Mouse (Mus musculus) monocyte, adult 5-6 weeks (primary cell): ENCODE measurements around the gene Kif5c. TPM values are rescaled to one million over a fixed set of nuclear protein-coding genes. Genes with fewer than 3 reads are reported as not detected.

Experiments
- ATAC-seq: fragments of 153-309, 156-312 bp; replicated peaks from 2 replicates; pipeline ENCODE4 v1.8.0; 2017; ENCODE audit warnings: mild to moderate bottlenecking; ENCODE audit not compliant: low TSS enrichment, insufficient number of reproducible peaks, severe bottlenecking, poor library complexity, low FRiP score
- total RNA-seq: library from RNA; stranded (forward); fragments of 200-1000, 200-491, 200-594 nt; gene quantifications from 3 replicates; pipeline ENCODE4 v1.2.3, GENCODE M21; 2017

The Kif5c gene
- total RNA-seq, 1 experiment from 2014 or later: not detected

GRCm38 (mm10) chr2:49710223-49710622, 91.1 kb downstream of the Kif5c start:
- ATAC-seq: no peak

- no peak for ATAC-seq
Measured at GRCm38 (mm10) chr2:49711693-49712092, 92.6 kb downstream of the Kif5c start.

GRCm38 (mm10) chr2:49712336-49712887, 93.3 kb downstream of the Kif5c start:
- ATAC-seq: no peak

GRCm38 (mm10) chr2:49716490-49716889, 97.4 kb downstream of the Kif5c start:
- ATAC-seq: no peak

GRCm38 (mm10) chr2:49717437-49718116, 98.5 kb downstream of the Kif5c start:
- no peak for ATAC-seq

- no peak for ATAC-seq
Measured at GRCm38 (mm10) chr2:49718492-49718891, 99.4 kb downstream of the Kif5c start.

GRCm38 (mm10) chr2:49718935-49719850, 100.1 kb downstream of the Kif5c start:
- ATAC-seq: no peak

- ATAC-seq: no peak
Measured at GRCm38 (mm10) chr2:49719854-49720253, 100.8 kb downstream of the Kif5c start.

GRCm38 (mm10) chr2:49720343-49720742, 101.2 kb downstream of the Kif5c start:
- ATAC-seq: no peak

- ATAC-seq: no peak
Measured at GRCm38 (mm10) chr2:49722331-49722730, 103.2 kb downstream of the Kif5c start.

GRCm38 (mm10) chr2:49722983-49723382, 103.9 kb downstream of the Kif5c start:
- ATAC-seq: no peak

GRCm38 (mm10) chr2:49726672-49727071, 107.6 kb downstream of the Kif5c start:
- ATAC-seq: no peak

GRCm38 (mm10) chr2:49727199-49727598, 108.1 kb downstream of the Kif5c start:
- peak; percentile 67; the same call in 1 of the 2 replicates for ATAC-seq

GRCm38 (mm10) chr2:49727686-49728085, 108.6 kb downstream of the Kif5c start:
- ATAC-seq: no peak

- ATAC-seq: no peak
Measured at GRCm38 (mm10) chr2:49728896-49729610, 110.0 kb downstream of the Kif5c start.

- no peak for ATAC-seq
Measured at GRCm38 (mm10) chr2:49729611-49729969, 110.5 kb downstream of the Kif5c start.

GRCm38 (mm10) chr2:49730183-49730582, 111.1 kb downstream of the Kif5c start:
- no peak for ATAC-seq

- ATAC-seq: no peak
Measured at GRCm38 (mm10) chr2:49732745-49733655, 113.9 kb downstream of the Kif5c start.
